Mouse (Mus musculus) adrenal gland, adult 18-20 months (tissue): ENCODE measurements around the gene Cryl1. TPM values are rescaled to one million over a fixed set of nuclear protein-coding genes. Genes with fewer than 3 reads are reported as not detected.
A peak's percentile ranks its signal among the peaks of the same experiment; 100 is the strongest.

Experiments
- DNase-seq, 2 experiments: peaks; one replicate each; pipeline ENCODE4 v3.0.0; 2021 to 2022; ENCODE audit warnings: low spot score in 2 of 2
- total RNA-seq, 2 experiments: library from RNA; stranded (reverse); gene quantifications; 1 replicate in 1 of 2; 2 replicates in 1 of 2; pipeline ENCODE4 v1.2.3; 2021

Cryl1 gene
- total RNA-seq, 2 experiments from 2014 or later = 13.0 to 13.5 TPM

GRCm38 (mm10) chr14:57375205-57375604, 23.1 kb downstream of the Cryl1 start:
- DNase-seq = no peak

- DNase-seq = peak; percentile 73
These were observed 25.8 kb downstream of the Cryl1 start for GRCm38 (mm10) chr14:57372348-57373102.

GRCm38 (mm10) chr14:57367327-57367726, 31.0 kb downstream of the Cryl1 start:
- DNase-seq = no peak

DNA sequence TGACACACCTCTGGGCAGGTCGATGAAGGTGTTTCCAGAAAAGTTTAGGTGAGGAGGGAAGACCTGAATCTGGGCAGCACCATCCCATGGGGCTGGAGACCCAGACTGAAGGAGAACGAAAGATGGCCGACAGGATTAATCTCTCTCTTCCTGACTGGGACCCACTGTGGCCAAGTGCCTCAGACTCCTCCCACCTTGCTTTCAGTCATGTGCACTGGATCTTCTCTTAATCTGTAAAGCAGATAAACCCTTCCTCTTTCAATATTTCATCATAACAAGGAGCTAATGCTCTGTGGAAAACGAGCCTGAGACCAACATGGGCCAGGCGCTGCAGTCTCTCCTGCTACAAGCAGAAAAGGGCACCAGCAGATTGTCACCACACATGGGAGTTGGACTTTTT, 31.6 kb downstream of the Cryl1 start:
- no peak for DNase-seq

DNA sequence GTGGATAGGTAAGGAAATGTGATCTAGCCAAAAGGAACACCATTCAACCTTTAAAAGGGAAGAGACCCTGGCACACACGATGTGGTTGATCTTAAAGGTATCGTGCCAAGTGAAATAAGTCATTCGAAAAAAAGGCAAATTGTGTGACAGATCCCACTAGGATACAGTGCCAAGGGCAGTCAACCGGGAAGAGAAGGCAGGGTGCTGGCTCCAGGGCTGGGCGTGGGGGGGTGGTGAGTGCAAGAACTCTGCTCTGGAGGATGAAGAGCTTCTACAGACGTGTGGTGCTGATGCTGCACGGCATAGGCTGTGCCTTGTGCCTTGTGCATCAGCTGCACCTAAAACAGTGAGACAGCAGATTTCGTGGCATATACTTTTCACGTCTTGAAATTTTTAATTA, 33.0 kb downstream of the Cryl1 start:
- no peak for DNase-seq

DNA sequence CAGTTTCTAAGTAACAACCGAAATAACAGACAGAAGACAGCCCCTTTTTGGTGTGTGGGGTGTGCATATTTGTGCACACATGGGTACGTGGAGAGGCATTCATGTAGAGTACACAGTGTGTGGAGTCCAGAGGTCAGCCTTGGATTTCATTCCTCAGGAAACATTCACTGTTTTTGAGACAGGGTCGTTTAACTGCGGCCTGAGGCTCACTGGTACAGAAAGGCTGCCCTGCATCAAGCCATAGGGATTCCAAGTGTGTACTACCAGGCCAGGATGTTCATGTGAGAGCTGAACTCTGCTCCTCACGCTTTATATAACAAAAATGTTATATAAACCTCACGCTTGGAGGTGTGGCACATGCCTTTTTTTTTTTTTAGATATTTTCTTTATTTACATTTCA, 34.5 kb downstream of the Cryl1 start:
- no peak for DNase-seq

DNA sequence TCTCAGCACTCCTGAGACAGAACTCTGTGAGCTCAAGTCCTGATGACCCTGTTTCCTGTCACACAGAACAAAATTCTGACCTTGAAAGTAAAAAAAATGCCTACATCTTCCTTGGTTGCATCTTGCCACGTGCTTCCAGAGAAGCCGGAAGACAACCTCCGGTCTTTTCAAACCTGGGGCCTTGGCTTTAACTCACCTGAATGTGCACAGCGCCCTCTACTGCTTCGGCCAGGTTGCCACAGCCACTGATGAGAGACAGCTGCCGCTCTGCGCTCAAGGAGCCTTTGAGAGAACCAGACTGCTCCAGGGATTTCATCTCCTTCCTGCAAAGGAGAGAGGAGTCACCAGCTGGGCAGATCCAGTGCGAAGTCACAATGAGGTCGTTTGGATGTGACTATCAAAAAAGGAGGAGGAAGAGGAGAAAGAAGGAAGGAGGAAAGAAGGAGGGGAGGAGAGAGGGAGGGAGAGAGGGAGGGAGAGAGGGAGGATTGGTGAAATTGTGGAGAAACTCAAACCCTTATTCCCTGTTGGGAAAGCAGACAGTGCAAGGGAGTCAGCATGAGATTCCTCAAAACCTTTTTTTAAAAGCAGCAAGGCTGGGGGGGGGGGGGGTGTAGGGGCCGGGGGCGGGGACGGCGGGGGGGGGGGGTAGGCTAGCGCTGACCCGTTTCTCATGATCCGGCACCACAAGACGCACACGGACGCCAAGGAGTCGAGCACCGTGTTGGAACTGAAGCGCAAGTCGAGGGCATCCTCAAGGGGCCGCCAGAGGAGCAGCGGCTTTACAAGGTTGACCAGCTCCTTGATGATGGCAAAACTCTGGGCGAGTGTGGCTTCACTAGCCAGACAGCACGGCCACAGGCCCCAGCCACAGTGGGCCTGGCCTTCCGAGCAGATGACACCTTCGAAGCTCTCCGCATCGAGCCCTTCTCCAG, 35.3 kb downstream of the Cryl1 start:
- DNase-seq = peak; percentile 73 to 76

DNA sequence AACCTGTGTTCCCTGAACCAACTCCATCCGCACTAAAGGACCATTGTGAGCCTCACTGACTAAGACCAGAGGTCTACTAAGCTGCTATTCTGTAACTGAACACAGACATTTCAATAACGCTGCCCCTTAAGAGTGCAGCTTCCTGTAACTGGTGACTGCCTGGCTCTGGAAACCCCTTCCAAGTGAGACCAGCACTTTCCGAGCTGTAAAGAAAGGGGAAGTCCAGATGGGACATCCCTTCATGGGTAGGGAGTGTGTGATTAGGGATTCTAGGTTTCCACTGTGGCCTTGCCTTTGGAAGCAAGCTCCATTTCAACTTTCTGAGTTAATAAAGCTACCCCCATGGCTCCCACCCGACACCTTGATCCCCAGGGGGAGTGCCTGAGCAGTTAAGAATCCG, 41.3 kb downstream of the Cryl1 start:
- DNase-seq = no peak

DNA sequence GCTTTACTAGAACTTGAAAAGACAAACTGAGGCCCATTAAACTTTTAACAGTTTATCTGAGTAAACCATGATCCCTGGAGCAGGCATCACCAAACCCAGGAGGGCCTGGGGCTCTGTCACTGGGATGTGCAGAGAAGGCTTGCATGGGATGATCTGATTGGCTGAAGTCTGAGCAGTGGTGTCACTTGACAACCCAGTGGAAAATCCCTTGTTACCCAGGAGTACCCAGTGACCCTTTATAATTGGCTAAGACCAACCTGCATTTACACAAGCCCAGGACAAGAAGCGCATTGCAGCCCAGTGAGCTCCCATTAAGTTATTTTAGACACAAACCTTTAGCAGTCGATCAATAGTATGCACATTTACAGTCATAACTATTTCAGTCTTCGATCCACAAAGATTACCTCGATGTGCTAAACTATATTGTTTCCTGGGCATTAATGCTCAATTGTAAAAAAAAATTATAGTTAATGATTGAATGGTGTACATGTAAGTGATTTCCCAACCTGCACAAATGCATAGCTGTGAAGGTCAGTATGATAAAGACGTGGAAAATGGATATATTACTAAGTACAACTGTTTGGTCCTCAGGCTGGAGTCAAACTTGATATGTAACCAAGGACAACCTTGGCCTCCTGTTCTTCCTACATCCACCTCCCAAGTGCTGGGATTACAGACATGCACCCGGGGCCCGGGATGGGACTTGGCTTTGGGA, 46.7 kb downstream of the Cryl1 start:
- no peak for DNase-seq

DNA sequence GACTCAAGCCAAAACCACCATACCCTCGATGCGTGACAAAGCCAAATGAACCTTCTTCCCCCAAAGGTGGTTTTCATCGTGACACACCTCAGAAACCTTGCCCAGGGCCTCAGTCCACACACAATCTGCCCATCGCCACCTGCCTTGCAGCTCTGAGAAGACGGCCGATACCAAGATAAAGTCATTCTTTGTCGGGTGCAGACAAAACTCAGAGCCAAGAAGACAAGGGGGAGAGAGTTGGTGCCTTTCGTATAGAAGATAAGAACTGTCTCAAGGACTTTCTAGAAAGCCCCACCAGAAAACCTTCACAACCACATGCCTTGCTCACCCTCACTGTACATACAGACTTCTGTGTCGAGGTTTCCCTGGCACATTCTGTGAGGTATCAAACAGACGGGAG, 48.4 kb downstream of the Cryl1 start:
- DNase-seq = no peak

DNA sequence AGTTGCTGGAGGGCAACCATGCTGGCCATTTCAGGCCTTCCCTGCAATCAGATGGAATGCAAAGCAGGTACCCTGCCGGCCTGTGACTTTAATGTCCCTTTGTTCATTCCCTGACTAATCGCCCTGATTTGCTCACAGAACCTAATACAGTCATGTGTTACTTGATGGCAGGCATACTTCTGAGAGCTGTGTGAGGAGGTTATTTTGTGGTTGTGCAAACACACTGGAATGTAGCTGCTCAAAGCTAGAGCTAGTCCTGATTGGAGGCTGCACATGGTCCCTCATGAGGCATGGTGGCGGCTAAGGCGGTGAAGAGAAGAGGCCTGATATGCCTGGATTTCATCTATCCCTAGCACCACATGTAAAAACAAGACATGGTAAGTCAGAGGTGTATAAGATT, 50.2 kb downstream of the Cryl1 start:
- no peak for DNase-seq

DNA sequence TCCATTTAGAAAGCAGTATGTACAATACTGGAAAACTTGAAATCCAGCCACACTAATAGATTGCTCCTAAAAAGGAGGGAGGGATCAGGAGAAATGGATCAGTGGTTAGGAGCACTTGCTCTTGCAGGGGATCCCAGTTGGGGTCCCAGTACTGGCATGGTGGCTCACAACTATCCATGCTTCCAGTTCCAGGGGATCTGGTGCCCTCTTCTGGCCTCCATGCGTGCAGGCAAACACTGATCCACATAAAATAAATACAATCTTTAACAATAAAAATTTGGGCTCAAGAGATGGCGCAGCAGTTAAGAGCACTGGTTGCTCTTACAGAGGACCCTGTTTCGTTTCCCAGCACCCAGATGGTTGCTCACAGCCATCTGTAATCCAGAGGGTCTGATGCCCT, 52.2 kb downstream of the Cryl1 start:
- no peak for DNase-seq

DNA sequence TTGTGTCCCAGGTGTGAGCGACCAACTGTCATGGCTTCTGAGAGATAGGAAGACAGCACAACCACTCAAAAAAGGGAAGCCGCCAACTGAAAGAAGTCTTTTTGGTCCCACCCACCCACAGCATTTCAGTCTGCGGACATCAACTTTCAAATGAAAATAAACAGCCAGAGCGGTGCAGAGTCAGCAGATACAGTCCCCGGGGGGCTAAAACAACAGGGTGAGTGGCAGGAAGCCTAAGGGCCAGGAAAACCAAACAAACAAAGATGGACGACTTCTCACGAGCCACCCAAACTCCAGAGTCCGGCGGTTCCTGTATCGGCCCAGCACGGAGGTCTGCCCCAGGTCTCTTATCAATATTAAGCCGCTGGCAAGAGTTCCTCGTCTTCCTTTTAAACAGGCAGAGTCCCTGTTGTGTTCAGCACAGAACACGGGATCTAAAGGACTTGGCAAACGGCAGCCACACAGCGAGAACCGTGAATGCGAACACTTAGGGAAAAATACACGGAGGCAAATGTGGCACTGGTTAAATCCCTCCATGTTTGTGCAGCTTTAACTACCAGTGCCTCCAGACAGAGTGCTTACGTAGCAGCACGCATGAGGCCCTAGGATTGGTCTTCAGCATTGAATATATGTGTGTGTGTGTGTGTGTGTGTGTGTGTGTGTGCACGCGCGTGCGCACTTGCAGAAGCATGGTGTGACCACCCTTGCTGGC, 53.4 kb downstream of the Cryl1 start:
- no peak for DNase-seq

DNA sequence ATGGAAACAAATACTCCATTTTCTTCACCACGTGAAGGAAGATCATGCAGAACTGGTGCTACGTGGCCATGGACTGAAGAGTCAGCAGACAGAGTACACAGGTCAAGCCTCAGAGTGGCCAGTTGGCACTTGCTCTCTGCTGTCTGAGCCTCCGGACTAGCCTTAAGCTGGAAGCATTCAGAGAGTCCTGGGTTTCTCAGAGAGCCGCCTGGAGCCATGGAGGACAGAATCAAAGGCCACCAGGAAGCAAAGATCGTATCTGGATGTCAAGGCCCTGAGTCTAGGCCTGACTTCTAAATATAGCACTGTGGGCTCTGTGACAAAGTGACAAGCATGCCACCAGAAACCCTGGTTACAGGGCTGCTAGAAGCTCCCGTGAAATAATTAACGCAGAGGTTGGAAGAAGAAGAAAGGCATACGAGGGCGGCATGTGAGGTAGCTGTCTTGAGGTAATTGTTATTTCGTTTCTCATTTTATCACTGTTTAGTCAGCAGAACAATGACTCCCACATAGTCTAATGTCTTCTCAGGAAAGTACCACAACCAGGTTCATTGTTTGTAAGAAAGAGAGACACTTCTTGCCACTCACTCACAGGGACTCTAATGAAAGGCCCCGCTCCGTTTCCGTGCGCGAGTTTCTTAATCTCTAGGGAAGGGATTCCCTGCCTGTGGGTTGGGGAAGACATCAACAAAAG, 55.1 kb downstream of the Cryl1 start:
- DNase-seq = no peak

GRCm38 (mm10) chr14:57342316-57343055, 55.8 kb downstream of the Cryl1 start:
- no peak for DNase-seq

DNA sequence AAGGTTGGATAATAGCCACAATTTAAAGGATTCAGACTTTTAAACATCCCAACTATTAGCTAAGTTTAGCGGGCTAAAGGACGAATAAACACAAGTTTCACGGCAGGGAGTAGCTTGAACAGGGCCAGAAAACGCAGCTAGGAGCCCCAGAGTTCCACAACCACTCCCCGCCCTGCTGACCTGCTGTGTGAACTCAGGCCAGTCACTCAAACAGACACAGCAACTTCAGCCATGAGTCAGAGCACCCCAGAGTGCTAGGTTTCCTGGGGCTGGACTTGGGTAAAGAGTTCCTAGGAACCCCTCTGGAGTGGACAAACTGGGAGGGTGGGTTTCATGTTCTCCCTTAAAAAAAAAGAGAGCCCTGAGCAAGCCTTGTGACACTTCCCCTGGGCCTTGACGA, 59.7 kb downstream of the Cryl1 start:
- DNase-seq = no peak

DNA sequence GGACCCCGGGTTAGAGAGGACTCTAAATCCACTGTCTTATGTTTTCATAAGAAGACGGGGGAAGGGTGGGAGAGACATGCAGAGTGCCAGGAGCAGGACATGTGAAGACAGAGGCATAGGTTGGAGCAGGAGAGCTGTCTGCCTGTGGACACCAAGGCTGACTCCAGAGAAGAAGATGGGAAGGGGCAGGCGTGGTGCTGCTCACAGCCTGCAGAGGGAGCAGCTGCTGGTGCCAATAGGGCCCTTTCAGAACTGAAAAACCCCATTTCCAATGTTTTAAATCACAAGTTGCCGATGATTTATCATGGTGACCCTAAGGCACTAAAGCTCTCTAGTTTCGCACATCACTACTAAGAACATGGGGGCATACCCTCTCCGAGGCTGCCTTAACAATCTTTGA, 63.5 kb downstream of the Cryl1 start:
- no peak for DNase-seq

- DNase-seq = no peak
These were observed 65.8 kb downstream of the Cryl1 start for GRCm38 (mm10) chr14:57332503-57332902.

GRCm38 (mm10) chr14:57331097-57331496, 67.2 kb downstream of the Cryl1 start:
- DNase-seq = no peak

- no peak for DNase-seq
These were observed 68.7 kb downstream of the Cryl1 start for GRCm38 (mm10) chr14:57329600-57329999.
